Mouse (Mus musculus): ENCODE measurements around the gene Ttll8. TPM values are rescaled to one million over a fixed set of nuclear protein-coding genes. Genes with fewer than 3 reads are reported as not detected.

Gene Ttll8
- total RNA-seq, 2 experiments from 2014 or later: 2.0 to 2.9 TPM

- DNase-seq (ENCODE audit: low spot score in 2 of 2): no peak
Measured at GRCm38 (mm10) chr15:88885376-88885775, 68.8 kb downstream of the Ttll8 start.

GRCm38 (mm10) chr15:88883342-88883741, 70.9 kb downstream of the Ttll8 start:
- DNase-seq (ENCODE audit: low spot score in 2 of 2): no peak

GRCm38 (mm10) chr15:88882851-88883250, 71.4 kb downstream of the Ttll8 start:
- no peak for DNase-seq (ENCODE audit: low spot score in 2 of 2)

- no peak for DNase-seq (ENCODE audit: low spot score in 2 of 2)
Measured at GRCm38 (mm10) chr15:88881253-88882044, 72.8 kb downstream of the Ttll8 start.

GRCm38 (mm10) chr15:88877021-88877400, 77.2 kb downstream of the Ttll8 start:
- no peak for DNase-seq (ENCODE audit: low spot score in 2 of 2)

- peak; percentile 65 to 66 for DNase-seq (ENCODE audit: low spot score in 2 of 2)
Measured at GRCm38 (mm10) chr15:88876155-88877020, 77.8 kb downstream of the Ttll8 start.

- DNase-seq (ENCODE audit: low spot score in 2 of 2): no peak
Measured at GRCm38 (mm10) chr15:88875625-88876081, 78.6 kb downstream of the Ttll8 start.

- no peak for DNase-seq (ENCODE audit: low spot score in 2 of 2)
Measured at GRCm38 (mm10) chr15:88874477-88874876, 79.7 kb downstream of the Ttll8 start.

GRCm38 (mm10) chr15:88874061-88874460, 80.2 kb downstream of the Ttll8 start:
- no peak for DNase-seq (ENCODE audit: low spot score in 2 of 2)

GRCm38 (mm10) chr15:88870418-88871185, 83.6 kb downstream of the Ttll8 start:
- DNase-seq (ENCODE audit: low spot score in 2 of 2): no peak

GRCm38 (mm10) chr15:88868024-88868742, 86.0 kb downstream of the Ttll8 start:
- no peak for DNase-seq (ENCODE audit: low spot score in 2 of 2)

GRCm38 (mm10) chr15:88867368-88868023, 86.7 kb downstream of the Ttll8 start:
- no peak for DNase-seq (ENCODE audit: low spot score in 2 of 2)

GRCm38 (mm10) chr15:88866934-88867356, 87.3 kb downstream of the Ttll8 start:
- no peak for DNase-seq (ENCODE audit: low spot score in 2 of 2)

- no peak for DNase-seq (ENCODE audit: low spot score in 2 of 2)
Measured at GRCm38 (mm10) chr15:88865888-88866695, 88.1 kb downstream of the Ttll8 start.

- DNase-seq (ENCODE audit: low spot score in 2 of 2): no peak
Measured at GRCm38 (mm10) chr15:88865061-88865460, 89.2 kb downstream of the Ttll8 start.

- DNase-seq (ENCODE audit: low spot score in 2 of 2): no peak
Measured at GRCm38 (mm10) chr15:88864270-88865030, 89.8 kb downstream of the Ttll8 start.

GRCm38 (mm10) chr15:88863695-88864231, 90.5 kb downstream of the Ttll8 start:
- peak; percentile 81 to 90 for DNase-seq (ENCODE audit: low spot score in 2 of 2)

Measured in layer of hippocampus, postnatal 14 days (tissue).